Mouse (Mus musculus) ES-Bruce4 (cell line): ENCODE measurements at regions not wholly inside any gene's neighbourhood (a gene's known extent, or its start where the extent isn't known, plus 50 kb on each side); places are given as distances from the start of the nearest gene placed in this dataset.

Experiments used
- CTCF ChIP-seq: IDR thresholded peaks from one replicate; pipeline ENCODE4 v1.8.1; 2011; ENCODE audit warnings: low read depth, low read length
- EP300 ChIP-seq: IDR thresholded peaks from 2 replicates; pipeline ENCODE4 v1.6.1; 2011; ENCODE audit warnings: low read depth, low read length; ENCODE audit not compliant: insufficient read depth
- POLR2A ChIP-seq: IDR thresholded peaks from one replicate; pipeline ENCODE4 v1.8.1; 2011; ENCODE audit warnings: low read length; ENCODE audit not compliant: insufficient read depth

GRCm38 (mm10) chr1:61359011-61359930 is 279.4 kb upstream of the Pard3b start:
- TF ChIP-seq POLR2A (no peak), CTCF (no peak), EP300 (no peak)
